Mouse (Mus musculus) frontal cortex, adult (tissue): ENCODE data around the gene Tagln3.

ENCODE experiments used
- ATAC-seq: cut with Nextera tagmentation; 2 replicates; pipeline ENCODE4 v1.9.2; 2017; ENCODE audit warnings: mild to moderate bottlenecking, moderate library complexity, mixed read lengths; ENCODE audit not compliant: low TSS enrichment

The Tagln3 gene

GRCm38 (mm10) chr16:45720022-45720630, 4.3 kb downstream of the Tagln3 start:
- no peak for ATAC-seq

DNA sequence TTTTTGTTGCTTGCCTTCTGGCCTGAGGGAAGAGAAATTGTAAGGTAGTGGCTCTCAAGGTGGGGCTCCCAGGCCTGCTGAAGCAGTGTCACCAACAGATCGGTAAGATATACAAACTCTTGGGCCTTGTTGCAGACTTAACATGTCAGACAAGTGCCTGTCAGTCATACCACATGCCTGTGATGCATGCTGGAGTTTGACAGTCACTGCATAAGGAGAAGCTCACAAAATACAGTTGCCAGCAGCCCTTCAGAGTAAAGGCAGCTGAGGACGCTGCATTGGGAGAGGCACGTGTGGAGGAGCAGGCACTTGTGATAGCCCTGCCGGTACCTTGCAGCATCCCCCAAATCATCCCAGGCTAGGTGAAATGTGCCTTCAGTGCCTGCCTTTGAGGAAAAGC, 6.1 kb downstream of the Tagln3 start:
- no peak for ATAC-seq

DNA sequence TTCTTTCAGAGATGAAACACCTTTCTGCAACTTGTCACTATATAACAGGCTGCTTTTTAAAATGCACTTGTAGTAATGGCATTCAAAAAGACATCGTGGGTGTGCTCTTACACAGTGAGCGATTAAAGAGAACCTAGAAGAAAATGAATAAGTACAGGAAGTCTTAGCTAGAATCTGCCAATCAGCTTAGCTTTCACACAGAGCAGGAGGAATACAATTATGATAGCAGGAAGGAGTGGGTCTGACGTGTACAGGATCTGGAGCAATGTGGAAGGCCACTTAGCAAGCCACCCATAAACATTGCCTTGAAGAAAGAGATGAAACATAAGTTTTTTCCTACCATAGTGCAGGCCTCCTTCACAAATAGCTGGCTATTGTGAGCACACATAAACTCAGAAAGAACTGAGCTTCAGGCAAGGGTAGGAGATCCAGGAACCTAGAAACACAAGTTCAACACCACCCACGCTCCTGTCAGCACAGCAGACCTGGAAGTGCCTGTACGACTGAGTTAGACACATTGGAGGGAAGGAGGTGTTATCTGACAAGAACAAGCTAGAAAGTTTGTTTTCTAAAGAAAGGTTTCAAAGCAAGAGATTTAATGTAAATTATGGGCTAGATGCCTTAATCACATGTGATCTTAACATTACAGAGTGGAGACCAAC, 9.8 kb downstream of the Tagln3 start:
- ATAC-seq, result peak; percentile 80

DNA sequence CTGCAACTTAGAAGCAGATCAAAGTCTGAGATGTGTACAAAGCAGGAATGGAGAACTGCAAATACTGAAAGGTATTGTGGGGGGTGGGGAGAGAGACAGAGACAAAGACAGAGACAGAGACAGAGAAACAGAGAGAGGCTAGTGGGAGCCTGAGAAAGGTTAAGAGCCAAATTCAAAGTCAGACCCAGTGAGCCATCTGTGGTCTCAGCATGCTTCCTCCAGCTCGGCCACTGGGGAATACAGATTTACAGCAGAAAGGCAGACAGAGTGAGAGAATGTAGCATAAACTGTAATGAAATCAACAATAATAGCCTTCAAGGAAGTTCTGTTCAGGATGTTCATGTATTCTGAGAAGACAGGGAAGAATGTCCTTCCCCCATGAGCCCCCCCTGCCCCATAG, 10.5 kb downstream of the Tagln3 start:
- ATAC-seq, result no peak

- no peak for ATAC-seq
These were observed 11.1 kb downstream of the Tagln3 start for GRCm38 (mm10) chr16:45713261-45713660.

DNA sequence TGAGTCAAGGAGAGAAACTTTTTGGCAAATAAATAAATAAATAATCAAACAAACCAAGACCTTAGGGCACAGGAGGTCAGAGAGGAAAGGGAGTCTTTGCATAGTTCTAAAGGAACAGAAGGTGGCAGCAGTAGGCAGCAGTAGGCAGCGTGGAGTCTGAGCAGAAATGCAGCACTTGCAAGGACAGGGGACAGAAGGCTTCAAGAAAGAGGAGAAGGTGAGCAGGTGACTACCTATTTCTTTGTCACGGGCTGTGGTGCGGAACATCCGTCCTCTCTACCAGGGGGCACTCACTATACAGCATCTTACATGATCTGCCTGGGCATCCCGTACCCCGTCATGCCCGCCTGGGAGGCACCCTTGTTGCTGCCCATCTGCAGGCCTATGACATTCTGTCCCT, 13.1 kb downstream of the Tagln3 start:
- ATAC-seq, result 0 out of 2 replicates have a peak, but pooled peaks have one; percentile 22

GRCm38 (mm10) chr16:45699301-45699700, 25.1 kb downstream of the Tagln3 start:
- ATAC-seq, result peak; percentile 91

GRCm38 (mm10) chr16:45697996-45698395, 26.4 kb downstream of the Tagln3 start:
- ATAC-seq, result no peak

DNA sequence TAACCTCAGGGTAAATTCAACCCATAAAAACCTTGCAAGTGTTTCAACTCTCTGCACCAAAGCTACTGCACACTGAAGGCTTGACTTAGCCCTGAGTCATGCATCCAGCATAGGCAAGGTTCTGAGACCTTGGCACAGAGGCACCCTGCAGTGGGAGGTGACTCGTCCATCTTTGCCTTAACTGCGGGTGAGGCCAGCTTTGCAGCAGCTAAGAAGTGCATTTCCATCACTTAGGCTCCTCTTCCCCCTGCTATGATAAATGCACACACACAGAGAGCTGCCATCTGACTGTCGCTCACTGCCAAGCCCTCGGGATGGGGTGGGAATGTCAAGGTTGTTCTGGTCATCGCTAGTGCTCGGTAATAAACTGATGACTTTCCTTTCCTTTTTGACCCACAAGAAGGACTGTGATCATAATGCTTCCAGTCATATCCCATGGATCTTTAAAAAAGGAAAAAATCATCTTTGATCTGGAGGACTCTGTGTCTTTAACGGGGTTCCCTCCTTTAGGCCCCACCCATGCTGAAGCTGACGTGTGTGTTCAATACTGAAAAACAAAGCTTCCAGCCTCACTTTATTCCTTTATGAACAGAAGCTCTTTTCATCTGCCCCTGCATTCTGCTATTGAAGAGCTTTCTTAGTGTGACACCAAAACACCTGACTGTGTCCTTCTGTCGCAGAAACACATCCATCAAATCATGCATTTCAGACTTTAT, 28.8 kb downstream of the Tagln3 start:
- ATAC-seq, result no peak

GRCm38 (mm10) chr16:45693558-45693957, 30.9 kb downstream of the Tagln3 start, which contains the start of gene Tmprss7:
Tmprss7 (minus strand) TSS chr16:45693658.
- peak; percentile 25; the same call in 1 of the 2 replicates for ATAC-seq

- no peak for ATAC-seq
These were observed 31.6 kb downstream of the Tagln3 start for GRCm38 (mm10) chr16:45692851-45693250.

DNA sequence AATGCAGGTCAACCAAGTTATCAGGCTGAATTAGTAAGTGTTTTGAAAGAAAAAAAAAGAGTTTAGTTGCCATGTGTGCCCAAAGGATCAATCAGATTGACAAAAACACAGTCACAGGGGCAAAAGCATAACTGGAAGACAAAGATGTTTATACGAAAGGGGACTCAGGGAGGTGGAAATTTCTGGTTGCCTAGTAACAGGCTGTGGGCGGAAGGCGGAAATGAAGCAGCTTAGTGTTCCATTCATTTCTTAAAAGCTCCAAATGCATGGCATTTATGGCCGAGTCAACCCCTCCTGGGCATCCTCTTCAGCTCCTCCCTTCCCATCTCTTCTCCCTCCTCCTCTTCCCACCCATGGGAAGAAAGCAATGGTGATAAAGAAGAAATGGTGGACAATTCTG, 34.2 kb downstream of the Tagln3 start:
- ATAC-seq, result peak; percentile 48

- ATAC-seq, result no peak
These were observed 37.6 kb downstream of the Tagln3 start for GRCm38 (mm10) chr16:45686833-45687232.

- ATAC-seq, result peak; percentile 92
These were observed 39.1 kb downstream of the Tagln3 start for GRCm38 (mm10) chr16:45685295-45685694.

- no peak for ATAC-seq
These were observed 39.6 kb downstream of the Tagln3 start for GRCm38 (mm10) chr16:45684815-45685214.

- ATAC-seq, result peak; percentile 91
These were observed 47.9 kb downstream of the Tagln3 start for GRCm38 (mm10) chr16:45676462-45676861.

DNA sequence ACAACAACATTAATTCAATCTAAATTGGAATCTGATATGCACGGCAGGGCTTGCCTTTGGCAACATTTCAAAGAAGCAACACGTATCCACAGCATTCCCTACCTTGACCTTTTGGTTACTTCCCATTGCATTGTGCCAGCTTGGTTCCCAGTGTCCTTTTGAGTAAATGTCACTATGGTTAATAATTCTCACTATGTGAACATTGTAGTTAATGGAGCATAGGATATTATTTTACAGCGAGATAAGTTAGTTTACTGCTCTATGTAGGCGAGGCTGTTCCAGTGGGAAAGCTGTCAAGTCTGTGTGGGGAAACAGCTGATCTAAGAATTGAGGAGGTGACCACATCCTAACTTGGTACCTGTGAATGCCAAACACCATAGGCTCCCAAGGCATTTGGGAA, 54.4 kb downstream of the Tagln3 start:
- peak; percentile 89 for ATAC-seq

DNA sequence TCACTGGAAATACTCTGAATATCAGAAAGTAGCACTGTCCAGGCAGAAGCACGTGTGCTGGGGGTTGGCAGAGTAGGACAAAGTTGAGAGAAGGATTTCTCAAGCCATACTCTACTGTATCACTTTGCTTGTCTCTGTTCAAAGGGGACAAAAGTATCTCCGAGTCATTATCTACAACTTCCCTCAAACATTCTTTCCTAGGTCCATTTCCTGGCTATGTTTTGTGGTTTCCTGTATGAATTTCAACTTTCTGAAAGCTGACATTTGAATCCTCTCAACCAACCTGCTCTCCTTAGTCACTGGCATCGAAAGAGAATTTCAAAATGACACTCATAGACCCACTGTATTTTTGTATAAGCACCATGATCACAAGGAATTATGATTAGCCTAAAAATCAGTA, 56.2 kb downstream of the Tagln3 start:
- ATAC-seq, result no peak

DNA sequence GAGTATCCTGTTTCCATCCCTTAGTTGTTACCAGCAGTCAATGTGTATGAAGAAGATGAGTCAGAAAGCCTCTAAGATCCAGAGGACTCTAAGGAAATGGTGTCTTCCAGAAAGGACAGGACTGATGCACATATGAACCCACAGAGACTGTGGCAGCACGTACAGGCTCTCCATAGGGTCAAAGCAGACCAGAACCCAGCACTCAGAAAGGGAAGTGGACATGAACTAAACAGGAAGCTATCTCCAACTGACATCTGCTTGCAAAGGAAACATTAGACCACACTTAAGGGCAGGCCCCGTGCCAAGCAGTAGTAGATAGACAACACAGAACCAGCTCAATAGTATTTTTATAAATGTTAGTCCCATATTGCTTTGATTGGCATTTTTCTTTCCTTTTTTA, 58.3 kb downstream of the Tagln3 start:
- no peak for ATAC-seq

- ATAC-seq, result no peak
These were observed 62.0 kb downstream of the Tagln3 start for GRCm38 (mm10) chr16:45662381-45662780.
